Mouse (Mus musculus): ENCODE measurements around the gene Tenm2. TPM values are rescaled to one million over a fixed set of nuclear protein-coding genes. Genes with fewer than 3 reads are reported as not detected.

The Tenm2 gene
- polyA plus RNA-seq, 1 experiment = not detected

DNA sequence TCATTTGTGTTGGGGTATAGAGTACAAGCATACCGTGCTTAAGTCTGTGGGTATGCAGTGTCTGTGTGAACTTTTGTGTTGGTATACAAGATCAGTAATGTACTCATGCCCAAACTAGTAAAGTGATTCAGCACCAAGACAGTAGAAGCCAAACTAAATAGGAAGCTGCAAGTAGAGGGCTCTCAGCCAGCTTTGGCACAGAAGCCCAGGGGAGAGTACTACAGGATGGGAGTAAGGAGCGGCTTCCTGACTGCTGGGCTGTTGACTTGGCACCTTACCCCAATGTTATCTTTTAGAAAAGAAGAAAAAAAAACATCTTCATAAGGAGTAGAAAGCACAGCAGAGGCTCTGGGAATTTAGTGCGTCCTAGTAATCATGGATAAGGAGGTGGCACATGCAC, 700.2 kb downstream of the Tenm2 start:
- Histone ChIP-seq H3K4me1 (ENCODE audit: control insufficient read depth, insufficient read depth, low read length) (no peaks in the 10 kb centered on the region), H3K27ac (ENCODE audit: control insufficient read depth, insufficient read depth, low read depth, low read length, poor library complexity) (no peak overlapping the region), H3K4me3 (replicated peaks; ENCODE audit: control insufficient read depth, low read depth, low read length) (no peak overlapping the region)
- 75% methylated on average over 3 of the region's 3 CpGs for WGBS
- TF ChIP-seq POLR2A (IDR thresholded peaks at IDR 0.05; ENCODE audit: borderline replicate concordance, control insufficient read depth, low read depth, low read length) (no peak), CTCF (IDR thresholded peaks at IDR 0.05; ENCODE audit: control insufficient read depth, insufficient read depth, low read length) (no peak)

DNA sequence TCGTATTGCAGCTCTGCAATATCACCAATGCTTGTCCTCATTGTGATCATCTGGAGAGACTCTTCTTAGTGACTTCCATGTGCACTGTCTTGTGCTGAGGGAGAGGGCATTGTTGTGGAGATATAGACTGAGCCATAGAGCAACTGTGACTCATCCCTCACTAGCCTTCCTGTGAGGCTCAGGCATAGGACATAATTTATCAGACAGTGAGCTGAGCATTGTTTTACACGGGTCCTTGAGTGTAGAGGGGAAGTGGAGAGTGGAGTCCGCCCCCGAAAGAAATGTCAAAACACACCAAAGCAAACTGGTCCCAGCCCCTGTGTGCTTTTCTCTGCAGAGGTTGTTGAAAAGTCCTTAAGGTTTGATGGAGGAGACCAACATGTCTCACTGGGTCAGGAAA, 704.1 kb downstream of the Tenm2 start:
- H3K4me1 ChIP-seq (ENCODE audit: control insufficient read depth, insufficient read depth, low read length) = no peaks in the 10 kb centered on the region
- WGBS = 40% methylated on average over 4 of the region's 4 CpGs
- H3K27ac ChIP-seq (ENCODE audit: control insufficient read depth, insufficient read depth, low read depth, low read length, poor library complexity) = no peak overlapping the region
- TF ChIP-seq POLR2A (IDR thresholded peaks at IDR 0.05; ENCODE audit: borderline replicate concordance, control insufficient read depth, low read depth, low read length) (no peak), CTCF (IDR thresholded peaks at IDR 0.05; ENCODE audit: control insufficient read depth, insufficient read depth, low read length) (no peak)
- no peak overlapping the region for H3K4me3 ChIP-seq (replicated peaks; ENCODE audit: control insufficient read depth, low read depth, low read length)

DNA sequence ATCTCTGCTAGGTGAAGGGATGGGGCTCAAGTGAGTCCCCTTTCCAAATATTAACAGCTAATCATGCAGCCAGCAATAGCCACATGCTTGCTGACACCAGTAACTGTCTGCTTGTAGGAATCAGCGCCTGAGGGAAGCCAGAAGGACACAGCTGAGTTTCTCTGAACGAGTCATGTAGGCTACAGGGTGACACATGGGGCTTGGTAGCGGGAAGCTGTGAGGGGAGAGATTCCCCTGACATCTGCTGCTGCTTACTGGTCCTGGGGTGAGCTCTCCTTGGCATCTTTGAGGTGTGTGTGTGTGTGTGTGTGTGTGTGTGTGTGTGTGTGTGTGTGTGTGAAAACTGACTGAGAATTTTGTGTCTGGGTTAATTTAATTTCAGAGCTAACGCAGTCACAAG, 708.3 kb downstream of the Tenm2 start:
- H3K27ac ChIP-seq (ENCODE audit: control insufficient read depth, insufficient read depth, low read depth, low read length, poor library complexity) = no peak overlapping the region
- no peaks in the 10 kb centered on the region for H3K4me1 ChIP-seq (ENCODE audit: control insufficient read depth, insufficient read depth, low read length)
- no peak for TF ChIP-seq POLR2A (IDR thresholded peaks at IDR 0.05; ENCODE audit: borderline replicate concordance, control insufficient read depth, low read depth, low read length)
- no peak for TF ChIP-seq CTCF (IDR thresholded peaks at IDR 0.05; ENCODE audit: control insufficient read depth, insufficient read depth, low read length)
- no peak overlapping the region for H3K4me3 ChIP-seq (replicated peaks; ENCODE audit: control insufficient read depth, low read depth, low read length)
- WGBS = 49% methylated on average over 4 of the region's 4 CpGs

DNA sequence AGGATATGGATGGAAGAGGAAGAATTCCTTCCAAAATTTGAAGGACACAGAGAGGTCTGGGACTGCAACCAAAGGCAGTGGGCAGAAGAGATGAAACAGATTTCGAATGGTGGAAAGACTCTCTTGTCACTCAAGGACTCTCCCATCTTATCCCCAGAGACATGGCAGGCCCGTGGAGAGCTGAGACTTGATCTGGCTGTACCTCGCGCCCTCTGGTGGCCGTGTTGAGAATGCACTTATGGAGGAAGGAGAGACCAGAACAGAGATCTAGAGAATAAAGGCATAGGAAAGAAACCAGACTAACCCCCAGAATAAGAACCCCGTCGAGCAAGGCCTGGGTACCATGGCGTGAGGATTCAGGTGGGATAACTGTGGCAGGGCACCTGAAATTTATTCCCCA, 709.4 kb downstream of the Tenm2 start:
- WGBS = 4% methylated on average over 8 of the region's 8 CpGs

DNA sequence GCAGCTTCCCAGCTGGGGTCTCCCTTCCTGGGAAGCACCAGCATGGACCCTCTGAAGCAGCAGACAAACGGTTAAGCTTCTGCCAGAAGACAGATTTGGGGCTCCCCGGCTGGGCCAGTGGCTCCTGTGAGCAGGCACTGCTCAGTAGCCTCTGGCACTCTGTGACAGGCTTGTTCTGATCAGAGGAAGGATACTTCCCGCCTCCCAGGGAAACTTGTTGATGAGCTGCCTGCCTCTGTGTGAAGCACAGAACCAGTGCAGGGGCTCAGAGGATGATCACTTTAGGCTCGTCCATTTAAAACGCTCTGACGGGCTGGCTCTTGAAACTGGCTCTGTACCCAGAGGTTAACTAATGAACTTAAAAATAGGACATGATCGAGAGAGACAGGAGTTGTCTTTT, 723.3 kb downstream of the Tenm2 start:
- H3K27ac ChIP-seq (ENCODE audit: control insufficient read depth, insufficient read depth, low read depth, low read length, poor library complexity) = no peak overlapping the region

More for the DNA sequence above, 709.4 kb downstream of the Tenm2 start:
- H3K4me3 ChIP-seq (replicated peaks; ENCODE audit: control insufficient read depth, low read depth, low read length) = no peak overlapping the region
- no peaks in the 10 kb centered on the region for H3K4me1 ChIP-seq (ENCODE audit: control insufficient read depth, insufficient read depth, low read length)
- no peak overlapping the region for H3K27ac ChIP-seq (ENCODE audit: control insufficient read depth, insufficient read depth, low read depth, low read length, poor library complexity)
- TF ChIP-seq POLR2A (IDR thresholded peaks at IDR 0.05; ENCODE audit: borderline replicate concordance, control insufficient read depth, low read depth, low read length) (no peak), CTCF (IDR thresholded peaks at IDR 0.05; ENCODE audit: control insufficient read depth, insufficient read depth, low read length) (peak; percentile 49)

DNA sequence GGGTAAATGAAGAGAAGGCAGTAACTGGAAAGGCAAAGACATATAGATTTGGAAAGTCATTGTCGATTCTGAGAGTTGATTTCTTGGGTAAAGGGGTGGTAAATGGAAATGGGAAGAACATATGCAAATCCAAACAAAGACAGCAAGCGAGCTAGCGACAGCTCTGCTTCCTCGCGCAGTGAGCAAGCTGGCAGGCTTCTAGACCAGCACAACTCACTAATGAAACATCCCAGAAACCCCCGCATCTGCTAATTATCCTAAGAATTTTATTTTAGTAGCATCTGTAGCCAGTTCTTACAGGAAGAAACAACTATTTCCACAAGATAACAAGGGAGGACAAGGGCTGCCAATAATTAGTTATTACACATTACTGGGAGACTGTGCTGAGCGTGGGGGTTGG, 727.5 kb downstream of the Tenm2 start:
- WGBS = 79% methylated on average over 7 of the region's 7 CpGs
- no peak overlapping the region for H3K4me3 ChIP-seq (replicated peaks; ENCODE audit: control insufficient read depth, low read depth, low read length)
- H3K27ac ChIP-seq (ENCODE audit: control insufficient read depth, insufficient read depth, low read depth, low read length, poor library complexity) = no peak overlapping the region
- no peak for TF ChIP-seq CTCF (IDR thresholded peaks at IDR 0.05; ENCODE audit: control insufficient read depth, insufficient read depth, low read length)
- TF ChIP-seq POLR2A (IDR thresholded peaks at IDR 0.05; ENCODE audit: borderline replicate concordance, control insufficient read depth, low read depth, low read length) = no peak
- no peaks in the 10 kb centered on the region for H3K4me1 ChIP-seq (ENCODE audit: control insufficient read depth, insufficient read depth, low read length)

More for the DNA sequence above, 723.3 kb downstream of the Tenm2 start:
- Histone ChIP-seq H3K4me1 (ENCODE audit: control insufficient read depth, insufficient read depth, low read length) (no peaks in the 10 kb centered on the region), H3K4me3 (replicated peaks; ENCODE audit: control insufficient read depth, low read depth, low read length) (no peak overlapping the region)
- WGBS = 47% methylated on average over 7 of the region's 7 CpGs
- TF ChIP-seq CTCF (IDR thresholded peaks at IDR 0.05; ENCODE audit: control insufficient read depth, insufficient read depth, low read length) (no peak), POLR2A (IDR thresholded peaks at IDR 0.05; ENCODE audit: borderline replicate concordance, control insufficient read depth, low read depth, low read length) (no peak)

DNA sequence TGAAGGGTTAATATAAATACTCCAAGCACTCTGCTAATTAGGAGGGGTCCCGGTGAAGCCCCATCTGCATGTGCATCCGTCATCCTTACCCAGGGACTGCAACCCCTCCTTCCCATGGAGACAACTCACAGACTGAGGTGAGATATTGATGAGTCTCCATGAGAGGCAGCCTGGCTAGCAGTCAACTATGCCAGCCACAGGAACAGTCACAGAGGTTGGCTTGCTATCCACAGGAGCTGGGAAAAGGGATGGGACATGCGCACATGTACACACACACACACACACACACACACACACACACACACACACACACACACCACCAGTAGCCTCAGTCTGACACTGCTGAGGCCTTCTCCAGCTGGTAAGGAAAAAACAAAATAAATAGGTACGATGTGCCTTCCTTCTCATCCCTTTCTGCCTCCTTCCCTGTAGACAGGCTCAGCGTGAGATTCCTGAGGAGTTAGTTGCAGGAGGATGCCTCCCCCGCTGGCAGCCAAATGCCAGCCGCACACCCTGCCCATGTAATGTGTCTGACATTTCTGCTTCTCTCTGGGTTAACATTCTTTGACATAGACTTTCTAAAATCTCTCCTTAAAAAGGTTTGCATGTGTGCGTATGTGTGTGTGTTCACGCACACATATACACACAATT, 740.7 kb downstream of the Tenm2 start:
- WGBS = 77% methylated on average over 9 of the region's 9 CpGs
- TF ChIP-seq CTCF (IDR thresholded peaks at IDR 0.05; ENCODE audit: control insufficient read depth, insufficient read depth, low read length) (no peak), POLR2A (IDR thresholded peaks at IDR 0.05; ENCODE audit: borderline replicate concordance, control insufficient read depth, low read depth, low read length) (no peak)
- H3K4me1 ChIP-seq (ENCODE audit: control insufficient read depth, insufficient read depth, low read length) = no peaks in the 10 kb centered on the region
- H3K4me3 ChIP-seq (replicated peaks; ENCODE audit: control insufficient read depth, low read depth, low read length) = no peak overlapping the region
- H3K27ac ChIP-seq (ENCODE audit: control insufficient read depth, insufficient read depth, low read depth, low read length, poor library complexity) = no peak overlapping the region

DNA sequence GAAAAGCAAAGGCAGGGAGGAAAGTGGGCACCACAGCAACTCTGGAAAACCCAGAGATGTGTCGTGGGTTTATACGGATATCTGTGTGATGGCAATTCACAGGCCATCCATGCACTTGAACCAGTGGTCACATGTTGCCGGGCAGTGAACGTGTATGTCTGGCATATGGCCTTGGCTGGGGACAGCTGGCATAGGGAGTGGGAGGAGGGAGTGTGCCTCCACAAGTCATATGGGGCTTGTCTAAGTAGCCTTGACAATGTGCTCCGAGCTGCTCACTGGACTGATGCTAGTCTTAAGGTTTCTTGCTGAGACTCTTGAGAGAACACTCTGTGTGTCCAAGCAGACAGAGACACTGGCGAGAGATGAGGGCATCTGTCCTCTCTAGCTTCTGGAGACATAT, 743.5 kb downstream of the Tenm2 start:
- Histone ChIP-seq H3K4me3 (replicated peaks; ENCODE audit: control insufficient read depth, low read depth, low read length) (no peak overlapping the region), H3K4me1 (ENCODE audit: control insufficient read depth, insufficient read depth, low read length) (no peaks in the 10 kb centered on the region), H3K27ac (ENCODE audit: control insufficient read depth, insufficient read depth, low read depth, low read length, poor library complexity) (no peak overlapping the region)
- TF ChIP-seq POLR2A (IDR thresholded peaks at IDR 0.05; ENCODE audit: borderline replicate concordance, control insufficient read depth, low read depth, low read length) (no peak), CTCF (IDR thresholded peaks at IDR 0.05; ENCODE audit: control insufficient read depth, insufficient read depth, low read length) (no peak)
- 80% methylated on average over 6 of the region's 6 CpGs for WGBS

DNA sequence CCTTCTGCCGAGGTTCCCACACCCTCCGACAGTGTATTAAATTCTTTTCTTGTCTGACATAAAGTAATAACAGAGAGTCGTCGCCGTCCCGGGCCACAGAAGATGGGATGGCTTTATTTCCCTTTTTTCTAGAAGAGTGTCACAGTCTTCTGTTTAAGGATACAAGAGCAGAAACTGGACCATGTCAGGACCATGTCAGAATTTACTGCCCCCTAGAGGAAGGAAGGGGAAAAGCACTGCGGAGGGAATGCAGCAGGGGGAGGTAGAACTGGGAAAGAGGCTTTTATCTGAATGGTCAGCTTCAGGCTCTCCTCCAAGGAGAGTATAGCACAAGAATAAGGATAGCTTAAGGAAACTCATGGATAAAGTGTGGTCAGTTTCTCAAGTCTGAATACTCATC, 745.7 kb downstream of the Tenm2 start:
- H3K4me1 ChIP-seq (ENCODE audit: control insufficient read depth, insufficient read depth, low read length) = no peaks in the 10 kb centered on the region
- TF ChIP-seq CTCF (IDR thresholded peaks at IDR 0.05; ENCODE audit: control insufficient read depth, insufficient read depth, low read length) (no peak), POLR2A (IDR thresholded peaks at IDR 0.05; ENCODE audit: borderline replicate concordance, control insufficient read depth, low read depth, low read length) (no peak)
- WGBS = 56% methylated on average over 7 of the region's 7 CpGs

More for the DNA sequence above, 745.7 kb downstream of the Tenm2 start:
- no peak overlapping the region for H3K4me3 ChIP-seq (replicated peaks; ENCODE audit: control insufficient read depth, low read depth, low read length)
- H3K27ac ChIP-seq (ENCODE audit: control insufficient read depth, insufficient read depth, low read depth, low read length, poor library complexity) = no peak overlapping the region

All from bone marrow, adult 2 months (tissue).